Mouse (Mus musculus): ENCODE results near the gene Krtap5-3. TPM values are rescaled to one million over a fixed set of nuclear protein-coding genes. Genes with fewer than 3 reads are reported as not detected.

Krtap5-3 gene
- polyA plus RNA-seq, 1 experiment from 2014 or later: not detected

- no peak within 1 kb of the TSS for H3K9ac ChIP-seq (ENCODE audit: low read length)
- ATAC-seq (ENCODE audit: low read depth): no peak
- no peak within 1 kb of the TSS for H3K4me2 ChIP-seq (ENCODE audit: low read depth, low read length)
- H3K9me3 ChIP-seq (ENCODE audit: control insufficient read depth, low read length): peaks cover 6% of the 10 kb centered on the region; the same call in 1 of the 2 replicates
- no peak within 1 kb of the TSS for H3K4me3 ChIP-seq (ENCODE audit: low read length)
- H3K36me3 ChIP-seq (ENCODE audit: control insufficient read depth, insufficient read depth, low read length): no peaks in the 10 kb centered on the region
- no peaks in the 10 kb centered on the region for H3K4me1 ChIP-seq (replicated peaks; ENCODE audit: control insufficient read depth, insufficient read depth, low read length)
- no peak within 1 kb of the TSS for H3K27ac ChIP-seq (ENCODE audit: low read length)
- no peaks in the 10 kb centered on the region for H3K27me3 ChIP-seq (ENCODE audit: control insufficient read depth, insufficient read depth, low read depth, low read length)
- 31% methylated on average over 2 of the region's 2 CpGs for WGBS
Observed at GRCm38 (mm10) chr7:142240978-142241377, 39.8 kb downstream of the Krtap5-3 start, which contains the start of gene Gm40460. Gene Gm40460, minus strand, starts transcription at chr7:142241078.

GRCm38 (mm10) chr7:142249824-142250223, 48.7 kb downstream of the Krtap5-3 start:
- ATAC-seq (ENCODE audit: low read depth): no peak
- Histone ChIP-seq H3K4me3 (ENCODE audit: low read length) (no peak overlapping the region), H3K9ac (ENCODE audit: low read length) (no peak overlapping the region), H3K4me2 (ENCODE audit: low read depth, low read length) (no peak overlapping the region), H3K9me3 (ENCODE audit: control insufficient read depth, low read length) (no peaks in the 10 kb centered on the region), H3K4me1 (replicated peaks; ENCODE audit: control insufficient read depth, insufficient read depth, low read length) (no peaks in the 10 kb centered on the region), H3K36me3 (ENCODE audit: control insufficient read depth, insufficient read depth, low read length) (no peaks in the 10 kb centered on the region), H3K27ac (ENCODE audit: low read length) (no peak overlapping the region), H3K27me3 (ENCODE audit: control insufficient read depth, insufficient read depth, low read depth, low read length) (no peaks in the 10 kb centered on the region)
- 0% methylated on average over 1 of the region's 1 CpGs for WGBS

Other genes with a start within 250 kb of the Krtap5-3 start
- gene Mob2, start 140.3 kb upstream of the Krtap5-3 start, polyA plus RNA-seq (2015; fragmentation: Nextera tagmentation; extraction: Ambion mirVana): 76.3 and 83.9 TPM in 2 replicates
- gene Dusp8, start 105.5 kb upstream of the Krtap5-3 start, polyA plus RNA-seq (2015; fragmentation: Nextera tagmentation; extraction: Ambion mirVana): 2.1 and 2.5 TPM in 2 replicates
- gene Gm45618, start 80.6 kb upstream of the Krtap5-3 start, polyA plus RNA-seq (2015; fragmentation: Nextera tagmentation; extraction: Ambion mirVana): not detected in 2 replicates
- not detected in 2 replicates for gene Gm39115, start 65.3 kb upstream of the Krtap5-3 start, polyA plus RNA-seq (2015; fragmentation: Nextera tagmentation; extraction: Ambion mirVana)
- not detected in 2 replicates for gene Gm45337, start 56.8 kb upstream of the Krtap5-3 start, polyA plus RNA-seq (2015; fragmentation: Nextera tagmentation; extraction: Ambion mirVana)
- gene Gm29735, start 44.3 kb upstream of the Krtap5-3 start, polyA plus RNA-seq (2015; fragmentation: Nextera tagmentation; extraction: Ambion mirVana): not detected in 2 replicates
- gene Gm4553, start 35.6 kb upstream of the Krtap5-3 start, polyA plus RNA-seq (2015; fragmentation: Nextera tagmentation; extraction: Ambion mirVana): not detected in 2 replicates
- gene Krtap5-2, start 25.4 kb upstream of the Krtap5-3 start, polyA plus RNA-seq (2015; fragmentation: Nextera tagmentation; extraction: Ambion mirVana): not detected in 2 replicates
- not detected in 2 replicates for gene Gm10153, start 11.0 kb upstream of the Krtap5-3 start, polyA plus RNA-seq (2015; fragmentation: Nextera tagmentation; extraction: Ambion mirVana)
- not detected in 2 replicates for gene Gm7579, start 10.5 kb downstream of the Krtap5-3 start, polyA plus RNA-seq (2015; fragmentation: Nextera tagmentation; extraction: Ambion mirVana)
- not detected in 2 replicates for gene Krtap5-5, start 28.6 kb downstream of the Krtap5-3 start, polyA plus RNA-seq (2015; fragmentation: Nextera tagmentation; extraction: Ambion mirVana)
- not detected in 2 replicates for gene Gm40460, start 39.7 kb downstream of the Krtap5-3 start, polyA plus RNA-seq (2015; fragmentation: Nextera tagmentation; extraction: Ambion mirVana)
- gene Gm2431, start 57.0 kb downstream of the Krtap5-3 start, polyA plus RNA-seq (2015; fragmentation: Nextera tagmentation; extraction: Ambion mirVana): not detected in 2 replicates
- gene Gm4559, start 73.0 kb downstream of the Krtap5-3 start, polyA plus RNA-seq (2015; fragmentation: Nextera tagmentation; extraction: Ambion mirVana): not detected in 2 replicates
- not detected in 2 replicates for gene Krtap5-1, start 95.8 kb downstream of the Krtap5-3 start, polyA plus RNA-seq (2015; fragmentation: Nextera tagmentation; extraction: Ambion mirVana)
- not detected in 2 replicates for gene Krtap5-4, start 102.2 kb downstream of the Krtap5-3 start, polyA plus RNA-seq (2015; fragmentation: Nextera tagmentation; extraction: Ambion mirVana)
- gene Ifitm10, start 172.4 kb downstream of the Krtap5-3 start, polyA plus RNA-seq (2015; fragmentation: Nextera tagmentation; extraction: Ambion mirVana): 5.6 and 7.5 TPM in 2 replicates
- 2.5 and 3.2 TPM in 2 replicates for gene Gm49369, start 181.3 kb downstream of the Krtap5-3 start, polyA plus RNA-seq (2015; fragmentation: Nextera tagmentation; extraction: Ambion mirVana)
- gene Ctsd, start 186.7 kb downstream of the Krtap5-3 start, polyA plus RNA-seq (2015; fragmentation: Nextera tagmentation; extraction: Ambion mirVana): 302 and 328 TPM in 2 replicates
- gene Syt8, start 233.5 kb downstream of the Krtap5-3 start, polyA plus RNA-seq (2015; fragmentation: Nextera tagmentation; extraction: Ambion mirVana): 0.48 and 1.2 TPM in 2 replicates
- gene Tnni2, start 240.4 kb downstream of the Krtap5-3 start, polyA plus RNA-seq (2015; fragmentation: Nextera tagmentation; extraction: Ambion mirVana): 17.6 and 61.1 TPM in 2 replicates

Data from lung, embryonic 16.5 days (tissue).